ENCODE assay signal across 9 mouse cellular contexts in the genomic region with DNA sequence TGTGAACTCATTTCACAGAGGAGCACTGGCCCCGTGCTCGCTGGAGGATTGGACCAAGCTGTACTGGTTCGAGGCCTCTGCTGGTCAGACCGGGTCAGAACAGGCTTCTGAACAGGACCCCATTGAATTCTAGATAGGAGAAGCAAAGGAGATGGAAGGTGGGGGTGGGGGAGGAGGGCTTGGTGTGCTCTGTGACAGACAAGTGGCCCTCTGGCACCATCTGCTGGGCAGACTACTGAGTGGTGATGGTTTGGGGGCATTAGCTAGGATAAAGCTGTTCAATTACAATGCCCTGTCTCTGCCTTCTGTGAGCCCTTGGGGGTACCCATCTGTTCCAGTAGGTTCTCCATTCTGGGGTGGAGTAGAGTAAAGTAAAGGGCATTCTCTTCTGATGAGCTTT. TPM values are rescaled to one million over a fixed set of nuclear protein-coding genes. Genes with fewer than 3 reads are reported as not detected.
DNase-seq lines count a peak whose midpoint lies in the region; ATAC-seq and TF ChIP-seq lines count a peak whose summit lies in the region.
"Had no signal": no experiment of that assay in that cellular context is flagged by ENCODE, and none has a peak within 500 bp of the region (broad histone marks: within the 10 kb centered on the region; RNA-seq: fewer than 3 reads in every experiment).

No protein-coding gene starts in this region.

- H3K79me3 ChIP-seq in C2C12 (ENCODE audit: low read depth) = no peaks in the 10 kb centered on the region

- DNase-seq in adrenal gland, postnatal 10 days = peak; percentile 82
- DNase-seq in embryo, embryonic 11.5 days (ENCODE audit: low read depth, low spot score) = peak; percentile 50
- DNase-seq in kidney, postnatal 0 days (ENCODE audit: low spot score) = peak; percentile 79
- peak; percentile 70 for DNase-seq in neural tube, embryonic 10.5 days (ENCODE audit: extremely low spot score, low spot score)
- DNase-seq in testis, postnatal 10 days (ENCODE audit: low spot score) = peak; percentile 91

- TF ChIP-seq CTCF in C2C12 (IDR thresholded peaks at IDR 0.05; ENCODE audit: control insufficient read depth, insufficient read depth, insufficient read length) = peak; percentile 81
- TF ChIP-seq CTCF in kidney, postnatal 0 days (IDR thresholded peaks at IDR 0.05; ENCODE audit: low read depth) = peak; percentile 90

- H3K27ac ChIP-seq in heart, embryonic 11.5 days (ENCODE audit: low read depth, low read length) = no peak overlapping the region
- H3K27ac ChIP-seq in kidney, postnatal 0 days = no peak overlapping the region
- H3K27ac ChIP-seq in liver, embryonic 12.5 days = no peak overlapping the region

- peak overlapping the region; percentile 27 for H3K4me2 ChIP-seq in heart, embryonic 11.5 days
- H3K4me2 ChIP-seq in kidney, postnatal 0 days (ENCODE audit: low read length) = no peak overlapping the region
- H3K4me2 ChIP-seq in liver, embryonic 12.5 days = peak overlapping the region; percentile 26; the same call in 1 of the 2 replicates

- H3K9ac ChIP-seq in heart, embryonic 11.5 days (ENCODE audit: low read depth, low read length) = no peak overlapping the region
- H3K9ac ChIP-seq in kidney, postnatal 0 days (ENCODE audit: low read depth, low read length) = no peak overlapping the region
- no peak overlapping the region for H3K9ac ChIP-seq in liver, embryonic 12.5 days

- peaks cover 3% of the 10 kb centered on the region for H3K27me3 ChIP-seq in C2C12 (ENCODE audit: control insufficient read depth, insufficient read depth, insufficient read length)
- peaks cover 5% of the 10 kb centered on the region; the same call in 1 of the 2 replicates for H3K27me3 ChIP-seq in heart, embryonic 11.5 days (ENCODE audit: control insufficient read depth, insufficient read depth, low read length)
- H3K27me3 ChIP-seq in kidney, postnatal 0 days (ENCODE audit: insufficient read depth, low read length) = no peaks in the 10 kb centered on the region
- peaks cover 23% of the 10 kb centered on the region for H3K27me3 ChIP-seq in liver, embryonic 12.5 days (replicated peaks)

- H3K4me3 ChIP-seq in C2C12 (ENCODE audit: insufficient read depth, poor library complexity, severe bottlenecking) = no peak overlapping the region
- H3K4me3 ChIP-seq in heart, embryonic 11.5 days (ENCODE audit: low read depth, low read length) = no peak overlapping the region
- H3K4me3 ChIP-seq in kidney, postnatal 0 days (replicated peaks; ENCODE audit: low read depth, low read length) = no peak overlapping the region
- H3K4me3 ChIP-seq in liver, embryonic 12.5 days = no peak overlapping the region

- no peaks in the 10 kb centered on the region for H3K4me1 ChIP-seq in heart, embryonic 11.5 days (ENCODE audit: control insufficient read depth, insufficient read depth, low read length)
- H3K4me1 ChIP-seq in kidney, postnatal 0 days (replicated peaks; ENCODE audit: insufficient read depth, low read length) = no peaks in the 10 kb centered on the region
- peaks cover 6% of the 10 kb centered on the region; the same call in 1 of the 2 replicates for H3K4me1 ChIP-seq in liver, embryonic 12.5 days

- H3K79me2 ChIP-seq in C2C12 (ENCODE audit: control insufficient read depth, insufficient read depth) = no peaks in the 10 kb centered on the region

- 0 out of 2 replicates have a peak, but pooled peaks have one; percentile 18 for ATAC-seq in heart, embryonic 11.5 days (replicated peaks; ENCODE audit: insufficient number of reproducible peaks, low FRiP score, low TSS enrichment)
- peak; percentile 34; the same call in 1 of the 2 replicates for ATAC-seq in kidney, postnatal 0 days (replicated peaks; ENCODE audit: low FRiP score, low read depth)
- 0 out of 2 replicates have a peak, but pooled peaks have one; percentile 18 for ATAC-seq in liver, embryonic 12.5 days

- no peak overlapping the region for H3ac ChIP-seq in C2C12 (ENCODE audit: control insufficient read depth, insufficient read length, low read depth)

- H3K9me3 ChIP-seq in heart, embryonic 11.5 days (replicated peaks; ENCODE audit: control insufficient read depth, low read length) = no peaks in the 10 kb centered on the region
- no peaks in the 10 kb centered on the region for H3K9me3 ChIP-seq in kidney, postnatal 0 days (replicated peaks; ENCODE audit: low read length)
- H3K9me3 ChIP-seq in liver, embryonic 12.5 days (replicated peaks) = no peaks in the 10 kb centered on the region

- 5% methylated on average over 4 of the region's 4 CpGs for WGBS in heart, embryonic 11.5 days (ENCODE audit: insufficient replicate concordance)
- WGBS in kidney, postnatal 0 days = 11% methylated on average over 4 of the region's 4 CpGs
- 7% methylated on average over 4 of the region's 4 CpGs for WGBS in liver, embryonic 12.5 days (ENCODE audit: insufficient replicate concordance)

- no peaks in the 10 kb centered on the region for H3K36me3 ChIP-seq in C2C12 (ENCODE audit: control insufficient read depth, insufficient read depth)
- H3K36me3 ChIP-seq in heart, embryonic 11.5 days (ENCODE audit: control insufficient read depth, insufficient read depth, low read length) = no peaks in the 10 kb centered on the region
- no peaks in the 10 kb centered on the region for H3K36me3 ChIP-seq in kidney, postnatal 0 days (ENCODE audit: insufficient read depth, low read length)
- H3K36me3 ChIP-seq in liver, embryonic 12.5 days = no peaks in the 10 kb centered on the region

TF ChIP-seq in C2C12, 6 proteins besides CTCF, POLR2A, EP300 and RAD21:
- TF ChIP-seq CEBPB (IDR thresholded peaks at IDR 0.05; ENCODE audit: low read depth) (no peak), FOSL1 (IDR thresholded peaks at IDR 0.05; ENCODE audit: insufficient read depth, low read length, poor library complexity, severe bottlenecking) (no peak), MYOG (IDR thresholded peaks at IDR 0.05; ENCODE audit: control insufficient read depth, extremely low read depth, insufficient read length) (no peak), MYOD1 (IDR thresholded peaks at IDR 0.05; ENCODE audit: control insufficient read depth, insufficient read length, low read depth) (no peak), MAX (IDR thresholded peaks at IDR 0.05) (no peak), USF1 (IDR thresholded peaks at IDR 0.05; ENCODE audit: low read depth) (no peak)
TF ChIP-seq in C2C12: peak in this region for 0.

RNA-seq across cellular contexts. Expression of a gene that starts 6.5 kb away (rescaled TPM):
- polyA plus RNA-seq in C2C12 (2012; fragmentation: generic; extraction: Trizol) = not detected
- total RNA-seq in adrenal gland, postnatal 10 days (2021) = not detected
- not detected in 2 replicates for polyA plus RNA-seq in heart, embryonic 11.5 days (2014; fragmentation: Nextera tagmentation; extraction: Ambion mirVana)
- polyA plus RNA-seq in kidney, postnatal 0 days (2015; fragmentation: Nextera tagmentation; extraction: Ambion mirVana) = not detected in 2 replicates
- polyA plus RNA-seq in liver, embryonic 12.5 days (2016; fragmentation: Nextera tagmentation; extraction: Ambion mirVana) = not detected in 2 replicates
- polyA plus RNA-seq: frontal cortex, adult 2 months had no signal

RNA-seq across cellular contexts. Expression of a gene that starts 11.5 kb away (rescaled TPM):
- 149 TPM for polyA plus RNA-seq in C2C12 (2012; fragmentation: generic; extraction: Trizol)
- total RNA-seq in adrenal gland, postnatal 10 days (2021) = 100 to 1,000 TPM; 309 to 323 TPM
- polyA plus RNA-seq in heart, embryonic 11.5 days (2014; fragmentation: Nextera tagmentation; extraction: Ambion mirVana) = 506 and 537 TPM in 2 replicates
- 917 and 950 TPM in 2 replicates for polyA plus RNA-seq in kidney, postnatal 0 days (2015; fragmentation: Nextera tagmentation; extraction: Ambion mirVana)
- 384 and 391 TPM in 2 replicates for polyA plus RNA-seq in liver, embryonic 12.5 days (2016; fragmentation: Nextera tagmentation; extraction: Ambion mirVana)
